Mouse (Mus musculus): Measurements from ENCODE around the gene Podxl2. TPM values are rescaled to one million over a fixed set of nuclear protein-coding genes. Genes with fewer than 3 reads are reported as not detected.
A peak's percentile ranks its signal among the peaks of the same experiment; 100 is the strongest.

The Podxl2 gene
- polyA plus RNA-seq, 1 experiment from 2014 or later = 56.8 TPM

DNA sequence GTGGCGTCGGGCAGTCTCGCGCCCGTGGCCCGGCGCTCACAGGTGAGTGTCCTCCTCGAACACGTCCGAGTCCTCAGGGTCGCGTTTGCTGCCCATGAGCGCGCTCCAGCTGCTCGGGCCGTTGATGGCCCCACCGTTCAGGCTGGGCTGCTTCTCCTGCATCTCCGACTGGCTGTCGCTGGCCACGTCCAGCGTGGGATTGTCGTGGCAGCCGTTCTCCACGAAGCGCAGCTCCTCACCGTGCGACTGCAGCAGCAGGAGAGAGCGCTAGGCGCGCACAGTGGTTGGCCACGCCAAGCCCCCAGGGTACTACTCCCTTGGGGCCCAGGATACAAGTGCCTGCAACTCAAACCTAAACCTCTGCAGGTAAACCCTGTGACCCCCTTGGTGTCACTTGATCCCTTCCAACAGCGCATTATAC is 32.1 kb downstream of the Podxl2 start:
- under 1% methylated on average over 28 of the region's 32 CpGs for WGBS
- Histone ChIP-seq H3K4me1 (ENCODE audit: control insufficient read depth, insufficient read depth, low read length) (peaks cover 7% of the 10 kb centered on the region; the same call in 1 of the 2 replicates), H3K27me3 (ENCODE audit: control insufficient read depth, insufficient read depth, low read length) (no peaks in the 10 kb centered on the region), H3K9ac (replicated peaks; ENCODE audit: low read length) (peak overlapping the region; percentile 70), H3K9me3 (replicated peaks; ENCODE audit: control insufficient read depth, low read length) (no peaks in the 10 kb centered on the region), H3K4me2 (ENCODE audit: low read depth, low read length) (peak overlapping the region; percentile 91), H3K36me3 (replicated peaks; ENCODE audit: control insufficient read depth, insufficient read depth, low read depth, low read length) (no peaks in the 10 kb centered on the region; the same call in 1 of the 2 replicates), H3K4me3 (ENCODE audit: low read depth, low read length) (peak overlapping the region; percentile 84), H3K27ac (replicated peaks; ENCODE audit: low read depth, low read length) (peak overlapping the region; percentile 71)
- ATAC-seq (replicated peaks; ENCODE audit: insufficient number of reproducible peaks, low FRiP score, low TSS enrichment, low read depth) = no peak; the same call in 1 of the 2 replicates
- DNase-seq (ENCODE audit: low spot score) = peak; percentile 39

DNA sequence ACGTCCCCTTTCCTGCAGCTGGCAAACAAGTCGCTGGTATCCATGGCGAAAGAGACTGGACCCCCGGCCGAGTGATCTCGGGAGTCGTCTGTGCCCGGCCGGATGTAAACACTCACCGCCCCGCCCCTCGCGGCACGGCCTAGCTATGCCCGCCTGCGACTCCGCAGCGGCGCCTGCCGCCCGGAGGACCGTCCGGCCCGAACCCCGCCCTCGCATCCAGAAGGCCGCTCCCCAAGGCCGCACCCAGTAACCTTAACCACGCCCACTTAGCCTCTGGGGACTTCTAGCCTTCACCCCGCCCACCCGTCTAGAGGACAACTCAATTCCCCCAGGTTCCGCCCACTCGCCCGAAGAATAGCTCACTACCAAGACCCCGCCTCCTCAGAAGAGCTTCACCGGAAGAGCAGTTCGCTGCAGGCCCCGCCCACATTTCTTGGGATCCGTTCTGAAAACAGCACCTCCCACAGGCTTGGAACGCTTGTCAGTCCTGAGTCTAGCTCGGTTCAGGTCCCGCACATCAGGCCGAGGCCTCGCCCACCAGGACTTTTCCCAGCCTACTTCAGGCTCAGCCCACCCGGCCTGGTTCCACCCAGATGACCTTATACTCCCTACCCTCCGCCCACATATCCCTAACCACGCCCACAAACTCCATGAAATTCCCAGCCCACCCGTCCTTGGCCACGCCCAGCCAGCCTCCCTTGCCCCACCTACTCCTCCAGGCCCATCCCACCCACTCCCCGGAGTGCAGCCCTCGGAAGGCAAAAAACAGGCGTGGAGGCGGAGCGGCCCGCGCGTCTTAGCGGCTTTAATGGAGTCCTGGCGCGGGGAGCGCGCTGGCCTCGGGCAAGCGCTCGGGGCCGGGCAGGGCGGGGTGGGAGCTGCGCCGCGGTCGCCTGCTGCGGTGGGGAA is 32.8 kb downstream of the Podxl2 start, which contains the start of gene Abtb1:
TSS of gene Abtb1 (minus strand) at position 204 of the 909 bp plus-strand sequence.
- WGBS = under 1% methylated on average over 69 of the region's 72 CpGs
- H3K4me2 ChIP-seq (ENCODE audit: low read depth, low read length) = peak within 1 kb of the TSS; percentile 91
- peak; percentile 97 for ATAC-seq (replicated peaks; ENCODE audit: insufficient number of reproducible peaks, low FRiP score, low TSS enrichment, low read depth)

DNA sequence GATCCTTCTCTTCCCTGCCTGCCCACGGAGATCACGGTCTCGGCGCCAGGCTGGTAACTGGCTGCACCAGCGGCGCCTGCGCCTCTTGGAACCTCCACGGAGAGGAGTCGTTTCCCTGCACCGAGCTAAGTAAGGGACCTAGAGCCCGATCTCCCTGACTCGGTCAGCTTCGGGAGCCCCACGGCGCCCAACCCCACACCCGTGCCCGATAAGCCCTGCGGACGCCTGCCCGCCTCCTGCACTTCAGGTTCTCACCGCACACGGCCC is 33.4 kb downstream of the Podxl2 start:
- H3K4me3 ChIP-seq (ENCODE audit: low read depth, low read length) = peak overlapping the region; percentile 84
- no peaks in the 10 kb centered on the region for H3K27me3 ChIP-seq (ENCODE audit: control insufficient read depth, insufficient read depth, low read length)
- H3K9ac ChIP-seq (replicated peaks; ENCODE audit: low read length) = peak overlapping the region; percentile 72
- H3K4me2 ChIP-seq (ENCODE audit: low read depth, low read length) = peak overlapping the region; percentile 76
- no peaks in the 10 kb centered on the region for H3K9me3 ChIP-seq (replicated peaks; ENCODE audit: control insufficient read depth, low read length)
- ATAC-seq (replicated peaks; ENCODE audit: insufficient number of reproducible peaks, low FRiP score, low TSS enrichment, low read depth) (no peak), DNase-seq (ENCODE audit: low spot score) (no peak)
- H3K27ac ChIP-seq (replicated peaks; ENCODE audit: low read depth, low read length) = peak overlapping the region; percentile 52; the same call in 1 of the 2 replicates
- peaks cover 7% of the 10 kb centered on the region; the same call in 1 of the 2 replicates for H3K4me1 ChIP-seq (ENCODE audit: control insufficient read depth, insufficient read depth, low read length)
- H3K36me3 ChIP-seq (replicated peaks; ENCODE audit: control insufficient read depth, insufficient read depth, low read depth, low read length) = no peaks in the 10 kb centered on the region; the same call in 1 of the 2 replicates
- WGBS = 0% methylated on average over 22 of the region's 22 CpGs

More for the DNA sequence above, 32.8 kb downstream of the Podxl2 start, which contains the start of gene Abtb1:
- H3K9ac ChIP-seq (replicated peaks; ENCODE audit: low read length) = peak within 1 kb of the TSS; percentile 72
- no peaks in the 10 kb centered on the region for H3K27me3 ChIP-seq (ENCODE audit: control insufficient read depth, insufficient read depth, low read length)
- H3K36me3 ChIP-seq (replicated peaks; ENCODE audit: control insufficient read depth, insufficient read depth, low read depth, low read length) = no peaks in the 10 kb centered on the region; the same call in 1 of the 2 replicates
- DNase-seq (ENCODE audit: low spot score) = peak; percentile 100
- H3K4me1 ChIP-seq (ENCODE audit: control insufficient read depth, insufficient read depth, low read length) = peaks cover 7% of the 10 kb centered on the region; the same call in 1 of the 2 replicates
- peak within 1 kb of the TSS; percentile 84 for H3K4me3 ChIP-seq (ENCODE audit: low read depth, low read length)
- no peaks in the 10 kb centered on the region for H3K9me3 ChIP-seq (replicated peaks; ENCODE audit: control insufficient read depth, low read length)
- peak within 1 kb of the TSS; percentile 71 for H3K27ac ChIP-seq (replicated peaks; ENCODE audit: low read depth, low read length)

DNA sequence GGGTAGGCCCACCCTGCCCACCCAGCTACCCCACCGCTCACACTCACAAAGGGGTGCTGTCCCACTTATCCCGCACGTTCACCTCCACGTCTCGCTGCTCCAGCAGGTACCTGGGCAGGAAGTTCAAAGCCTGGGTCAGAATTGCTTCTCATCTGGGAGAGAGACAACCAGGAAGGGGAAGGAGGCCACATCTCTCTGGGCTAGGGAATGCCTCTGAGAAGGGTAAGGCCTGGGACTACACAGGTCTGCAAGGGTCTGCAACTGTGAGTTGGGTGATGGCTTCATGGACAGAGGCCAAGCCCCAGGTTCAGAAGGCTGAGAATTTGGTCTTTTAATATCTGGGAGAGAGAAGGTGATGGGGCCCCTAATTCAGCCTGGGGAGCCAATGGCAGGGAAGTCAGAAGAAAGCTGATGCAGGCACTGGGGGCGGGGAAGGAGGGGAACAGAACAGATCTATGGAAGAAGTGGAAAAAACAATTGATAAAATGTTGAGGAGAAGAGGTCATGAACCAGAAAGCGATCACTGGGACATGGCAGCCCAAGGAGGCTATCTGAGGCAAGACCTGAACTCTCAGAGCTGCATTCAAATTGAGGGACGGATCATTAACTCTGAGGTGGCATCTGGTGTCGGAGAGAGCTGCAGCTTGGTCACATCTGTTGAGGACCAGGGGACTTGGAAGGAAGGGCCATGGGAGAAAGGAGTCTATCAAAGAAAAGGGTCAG is 33.9 kb downstream of the Podxl2 start:
- Histone ChIP-seq H3K9ac (replicated peaks; ENCODE audit: low read length) (peak overlapping the region; percentile 72), H3K27me3 (ENCODE audit: control insufficient read depth, insufficient read depth, low read length) (no peaks in the 10 kb centered on the region), H3K4me2 (ENCODE audit: low read depth, low read length) (peak overlapping the region; percentile 76), H3K9me3 (replicated peaks; ENCODE audit: control insufficient read depth, low read length) (no peaks in the 10 kb centered on the region), H3K27ac (replicated peaks; ENCODE audit: low read depth, low read length) (peak overlapping the region; percentile 52; the same call in 1 of the 2 replicates), H3K4me1 (ENCODE audit: control insufficient read depth, insufficient read depth, low read length) (peaks cover 7% of the 10 kb centered on the region; the same call in 1 of the 2 replicates), H3K36me3 (replicated peaks; ENCODE audit: control insufficient read depth, insufficient read depth, low read depth, low read length) (no peaks in the 10 kb centered on the region; the same call in 1 of the 2 replicates), H3K4me3 (ENCODE audit: low read depth, low read length) (peak overlapping the region; percentile 84)
- WGBS = 57% methylated on average over 9 of the region's 9 CpGs
- DNase-seq (ENCODE audit: low spot score) (no peak), ATAC-seq (replicated peaks; ENCODE audit: insufficient number of reproducible peaks, low FRiP score, low TSS enrichment, low read depth) (no peak)

DNA sequence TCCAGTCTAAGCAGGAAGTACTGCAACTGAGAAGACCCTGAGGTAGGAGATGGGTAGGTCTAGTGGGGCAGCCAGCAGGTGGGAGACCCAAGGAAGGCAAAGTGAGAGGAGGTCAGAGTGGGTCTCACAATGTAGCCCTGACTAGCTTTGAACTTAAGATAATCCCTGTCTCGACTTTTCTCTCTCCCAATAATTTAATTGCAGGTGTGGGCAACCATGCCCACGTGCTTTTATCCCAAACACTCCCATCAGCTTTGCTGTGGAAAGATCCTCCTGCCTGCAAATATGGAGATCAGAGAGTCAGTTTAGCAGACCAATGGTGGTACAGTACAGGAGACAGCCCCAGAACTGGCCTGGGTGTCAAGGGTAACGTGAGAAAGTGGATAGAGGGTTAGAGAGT is 34.6 kb downstream of the Podxl2 start:
- no peak overlapping the region for H3K27ac ChIP-seq (replicated peaks; ENCODE audit: low read depth, low read length)
- no peak overlapping the region for H3K9ac ChIP-seq (replicated peaks; ENCODE audit: low read length)
- DNase-seq (ENCODE audit: low spot score) (no peak), ATAC-seq (replicated peaks; ENCODE audit: insufficient number of reproducible peaks, low FRiP score, low TSS enrichment, low read depth) (no peak)
- H3K4me2 ChIP-seq (ENCODE audit: low read depth, low read length) = no peak overlapping the region; the same call in 1 of the 2 replicates
- H3K27me3 ChIP-seq (ENCODE audit: control insufficient read depth, insufficient read depth, low read length) = no peaks in the 10 kb centered on the region
- H3K4me1 ChIP-seq (ENCODE audit: control insufficient read depth, insufficient read depth, low read length) = peaks cover 7% of the 10 kb centered on the region; the same call in 1 of the 2 replicates
- H3K4me3 ChIP-seq (ENCODE audit: low read depth, low read length) = no peak overlapping the region
- no peaks in the 10 kb centered on the region; the same call in 1 of the 2 replicates for H3K36me3 ChIP-seq (replicated peaks; ENCODE audit: control insufficient read depth, insufficient read depth, low read depth, low read length)
- no peaks in the 10 kb centered on the region for H3K9me3 ChIP-seq (replicated peaks; ENCODE audit: control insufficient read depth, low read length)
- 71% methylated on average over 3 of the region's 3 CpGs for WGBS

DNA sequence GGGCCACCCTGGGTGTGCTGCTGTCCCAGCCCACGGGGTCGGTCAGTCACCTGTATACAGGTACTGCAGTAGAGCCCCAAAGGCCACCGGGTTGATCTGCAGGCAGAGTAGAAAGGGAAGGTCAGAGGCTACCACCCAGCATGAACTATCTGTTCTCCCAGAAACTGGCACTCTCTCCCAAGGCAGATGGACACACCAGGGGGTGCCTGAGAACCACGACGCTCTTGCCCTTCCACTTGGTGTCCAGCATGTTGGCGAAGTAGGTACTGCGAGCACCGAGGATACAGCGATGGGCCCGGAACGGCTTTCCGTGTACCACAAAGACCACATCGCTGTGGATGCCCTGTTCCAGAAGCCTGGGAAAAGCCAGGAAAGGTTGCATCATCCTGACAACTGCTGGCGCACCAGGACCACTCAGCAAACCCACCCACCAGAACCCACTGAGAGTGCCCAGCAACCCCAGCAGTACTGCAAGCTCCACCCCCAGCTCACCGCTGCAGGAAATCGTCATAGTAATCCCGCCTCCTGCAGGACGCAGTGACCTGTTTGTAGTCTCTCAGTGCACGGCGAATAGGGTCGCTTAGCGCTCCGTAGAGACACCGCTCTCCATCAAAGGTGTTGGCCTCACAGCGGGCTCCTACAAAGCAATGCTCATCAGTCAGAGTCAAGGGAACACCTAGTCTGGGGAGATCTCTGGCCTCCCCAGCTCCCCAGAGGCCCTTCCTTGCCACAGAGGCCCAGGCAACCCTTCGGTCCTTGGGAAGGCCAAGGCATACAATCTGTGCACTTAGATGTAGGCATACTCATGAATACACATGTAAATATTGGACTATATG is 35.5 kb downstream of the Podxl2 start:
- Histone ChIP-seq H3K4me2 (ENCODE audit: low read depth, low read length) (no peak overlapping the region), H3K4me3 (ENCODE audit: low read depth, low read length) (no peak overlapping the region), H3K4me1 (ENCODE audit: control insufficient read depth, insufficient read depth, low read length) (peaks cover 7% of the 10 kb centered on the region; the same call in 1 of the 2 replicates), H3K9ac (replicated peaks; ENCODE audit: low read length) (no peak overlapping the region), H3K27me3 (ENCODE audit: control insufficient read depth, insufficient read depth, low read length) (no peaks in the 10 kb centered on the region), H3K9me3 (replicated peaks; ENCODE audit: control insufficient read depth, low read length) (no peaks in the 10 kb centered on the region), H3K36me3 (replicated peaks; ENCODE audit: control insufficient read depth, insufficient read depth, low read depth, low read length) (no peaks in the 10 kb centered on the region; the same call in 1 of the 2 replicates), H3K27ac (replicated peaks; ENCODE audit: low read depth, low read length) (no peak overlapping the region)
- DNase-seq (ENCODE audit: low spot score) (no peak), ATAC-seq (replicated peaks; ENCODE audit: insufficient number of reproducible peaks, low FRiP score, low TSS enrichment, low read depth) (no peak)
- WGBS = 83% methylated on average over 26 of the region's 26 CpGs

DNA sequence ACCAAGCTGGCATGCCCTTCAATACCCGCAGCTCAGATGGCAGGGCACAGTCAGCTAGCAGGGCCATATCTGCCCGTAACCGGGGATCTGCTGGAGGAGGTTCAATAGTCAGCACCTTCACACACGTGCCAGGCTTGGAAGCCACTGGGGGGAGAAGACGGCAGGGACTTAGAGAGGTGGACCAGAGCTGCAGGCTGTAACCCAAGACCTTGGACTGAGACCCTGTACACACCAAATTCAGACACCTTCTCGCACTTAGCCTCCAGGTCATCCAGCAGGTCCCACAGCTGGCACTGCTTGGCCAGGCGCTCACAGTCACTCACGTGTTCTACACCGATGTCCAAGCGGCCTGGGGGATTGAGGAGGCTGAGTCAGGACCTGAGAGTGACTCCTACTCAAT is 36.2 kb downstream of the Podxl2 start:
- ATAC-seq (replicated peaks; ENCODE audit: insufficient number of reproducible peaks, low FRiP score, low TSS enrichment, low read depth) (no peak), DNase-seq (ENCODE audit: low spot score) (no peak)
- Histone ChIP-seq H3K27me3 (ENCODE audit: control insufficient read depth, insufficient read depth, low read length) (no peaks in the 10 kb centered on the region), H3K9ac (replicated peaks; ENCODE audit: low read length) (no peak overlapping the region), H3K4me1 (ENCODE audit: control insufficient read depth, insufficient read depth, low read length) (peaks cover 7% of the 10 kb centered on the region; the same call in 1 of the 2 replicates), H3K4me3 (ENCODE audit: low read depth, low read length) (no peak overlapping the region), H3K4me2 (ENCODE audit: low read depth, low read length) (no peak overlapping the region), H3K36me3 (replicated peaks; ENCODE audit: control insufficient read depth, insufficient read depth, low read depth, low read length) (no peaks in the 10 kb centered on the region; the same call in 1 of the 2 replicates), H3K27ac (replicated peaks; ENCODE audit: low read depth, low read length) (no peak overlapping the region), H3K9me3 (replicated peaks; ENCODE audit: control insufficient read depth, low read length) (no peaks in the 10 kb centered on the region)
- 94% methylated on average over 10 of the region's 10 CpGs for WGBS
